Mouse (Mus musculus): ENCODE data around the gene Pdcd6ip.

The Pdcd6ip gene

DNA sequence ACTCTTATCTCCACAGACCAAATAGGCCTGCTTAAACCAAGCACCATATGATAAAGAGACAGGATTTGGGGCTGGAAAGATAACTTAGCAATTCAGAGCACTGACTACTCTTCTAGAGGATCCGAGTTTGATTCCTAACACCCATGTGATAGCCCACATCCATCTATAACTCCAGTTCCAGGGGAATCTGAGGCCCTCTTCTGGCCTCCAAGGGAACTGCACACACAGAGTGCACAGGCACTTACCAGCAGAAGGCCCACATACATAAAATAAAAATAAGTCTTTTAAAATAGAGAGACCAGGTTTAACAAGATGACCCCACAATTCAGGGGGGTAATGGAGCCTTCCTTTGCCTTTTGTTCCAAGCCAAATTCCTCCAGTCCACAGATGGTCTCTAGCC, 79.3 kb downstream of the Pdcd6ip start:
- intact Hi-C loops (cut with DNase I) = loop anchor here (5.0 kb wide), 1 partner anchor 101 kb away; no protein-coding TSS in a partner anchor

- intact Hi-C loops (cut with DNase I) = loop anchor here (5.0 kb wide), 1 partner anchor 99 kb away; no protein-coding TSS in a partner anchor
Measured at GRCm38 (mm10) chr9:113626730-113627129, 81.3 kb downstream of the Pdcd6ip start.

- intact Hi-C loops (cut with DNase I) = no loop called here
Measured at GRCm38 (mm10) chr9:113624086-113624485, 84.0 kb downstream of the Pdcd6ip start.

- intact Hi-C loops (cut with DNase I) = no loop called here
Measured at GRCm38 (mm10) chr9:113617081-113617480, 91.0 kb downstream of the Pdcd6ip start.

DNA sequence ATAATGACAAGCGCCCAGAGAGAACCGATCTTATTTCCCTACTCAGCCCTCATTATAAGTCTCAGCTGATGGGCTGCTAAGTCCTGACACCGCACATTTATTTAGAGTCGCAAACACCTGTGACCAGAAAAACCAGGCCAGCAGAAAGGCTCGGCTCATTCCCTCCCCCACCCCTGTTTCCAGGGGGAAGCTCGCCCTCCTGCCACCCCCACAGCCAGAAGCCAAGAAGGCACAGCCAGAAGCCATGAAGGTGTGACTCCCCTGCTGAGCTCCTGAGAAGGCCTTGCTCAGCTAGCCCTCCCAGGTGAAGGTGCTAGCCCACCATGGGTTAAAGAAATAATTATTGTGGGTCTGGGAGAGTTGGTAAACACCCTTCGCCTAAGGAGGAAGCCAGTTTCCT, 97.3 kb downstream of the Pdcd6ip start:
- intact Hi-C loops (cut with DNase I) = no loop called here

- intact Hi-C loops (cut with DNase I) = no loop called here
Measured at GRCm38 (mm10) chr9:113602140-113602539, 105.9 kb downstream of the Pdcd6ip start.
